Mouse (Mus musculus) testis, adult 2 months (tissue): ENCODE data around the gene Srl. TPM values are rescaled to one million over a fixed set of nuclear protein-coding genes. Genes with fewer than 3 reads are reported as not detected.

ENCODE experiments used
- H3K27ac ChIP-seq: fragments of 200-500 bp; 2 replicates; pipeline ENCODE4 v1.5.1; 2012; ENCODE audit warnings: low read depth, low read length; ENCODE audit not compliant: control insufficient read depth, insufficient read depth
- H3K27me3 ChIP-seq: fragments of 200-500 bp; 2 replicates; pipeline ENCODE4 v1.6.1; 2012; ENCODE audit warnings: mild to moderate bottlenecking, low read length, moderate library complexity; ENCODE audit not compliant: control insufficient read depth, insufficient read depth
- H3K36me3 ChIP-seq: fragments of 200-500 bp; 2 replicates; pipeline ENCODE4 v1.6.1; 2012; ENCODE audit warnings: mild to moderate bottlenecking, low read length; ENCODE audit not compliant: control insufficient read depth, insufficient read depth
- H3K4me1 ChIP-seq: fragments of 200-500 bp; 2 replicates; pipeline ENCODE4 v1.6.1; 2012; ENCODE audit warnings: low read length; ENCODE audit not compliant: control insufficient read depth, insufficient read depth
- H3K4me3 ChIP-seq: fragments of 200-500 bp; 2 replicates; pipeline ENCODE4 v1.5.1; 2012; ENCODE audit warnings: low read depth, mild to moderate bottlenecking, low read length, moderate library complexity, mixed read lengths; ENCODE audit not compliant: control insufficient read depth
- CTCF ChIP-seq: fragments of 200-500 bp; IDR thresholded peaks from 2 replicates; pipeline ENCODE4 v1.5.1; 2012; ENCODE audit warnings: low read depth, mild to moderate bottlenecking, inconsistent platforms, low read length, moderate library complexity; ENCODE audit not compliant: control insufficient read depth, insufficient read depth, insufficient replicate concordance
- POLR2A ChIP-seq: fragments of 200-500 bp; IDR thresholded peaks from 2 replicates; pipeline ENCODE4 v1.6.1; 2012; ENCODE audit warnings: low read depth, mild to moderate bottlenecking, inconsistent platforms, low read length, moderate library complexity; ENCODE audit not compliant: control insufficient read depth
- polyA plus RNA-seq: library from polyadenylated mRNA; depleted of rRNA; stranded (reverse); fragments of >200 nt; gene quantifications from 2 replicates; pipeline ENCODE4 v1.2.3, GENCODE M21; 2012

The Srl gene
- polyA plus RNA-seq, 1 experiment: 6.1 TPM

GRCm38 (mm10) chr16:4497762-4498607 is 43.6 kb downstream of the Srl start:
- Histone ChIP-seq H3K36me3 (no peaks in the 10 kb centered on the region), H3K4me1 (peaks cover 6% of the 10 kb centered on the region; the same call in 1 of the 2 replicates), H3K27ac (no peak overlapping the region), H3K4me3 (no peak overlapping the region), H3K27me3 (no peaks in the 10 kb centered on the region)
- TF ChIP-seq CTCF: no peak
- TF ChIP-seq POLR2A: no peak

GRCm38 (mm10) chr16:4496470-4496869 is 45.1 kb downstream of the Srl start:
- Histone ChIP-seq H3K27ac (no peak overlapping the region), H3K4me1 (peaks cover 6% of the 10 kb centered on the region; the same call in 1 of the 2 replicates), H3K27me3 (no peaks in the 10 kb centered on the region), H3K36me3 (no peaks in the 10 kb centered on the region), H3K4me3 (no peak overlapping the region)
- no peak for TF ChIP-seq POLR2A
- no peak for TF ChIP-seq CTCF

GRCm38 (mm10) chr16:4495861-4496260 is 45.8 kb downstream of the Srl start:
- Histone ChIP-seq H3K4me3 (no peak overlapping the region), H3K4me1 (peaks cover 4% of the 10 kb centered on the region; the same call in 1 of the 2 replicates), H3K27me3 (no peaks in the 10 kb centered on the region), H3K36me3 (no peaks in the 10 kb centered on the region), H3K27ac (no peak overlapping the region)
- TF ChIP-seq POLR2A (no peak), CTCF (no peak)

- Histone ChIP-seq H3K27me3 (no peaks in the 10 kb centered on the region), H3K4me3 (no peak overlapping the region), H3K36me3 (no peaks in the 10 kb centered on the region), H3K4me1 (peaks cover 4% of the 10 kb centered on the region; the same call in 1 of the 2 replicates), H3K27ac (no peak overlapping the region)
- TF ChIP-seq CTCF (no peak), POLR2A (no peak)
Observed at GRCm38 (mm10) chr16:4492777-4493563, 48.6 kb downstream of the Srl start.

GRCm38 (mm10) chr16:4489114-4489624 is 52.4 kb downstream of the Srl start:
- H3K27me3 ChIP-seq: no peaks in the 10 kb centered on the region
- TF ChIP-seq CTCF (peak; percentile 65; the same call in 1 of the 2 replicates), POLR2A (no peak)
- no peak overlapping the region for H3K4me3 ChIP-seq
- H3K27ac ChIP-seq: no peak overlapping the region
- no peaks in the 10 kb centered on the region for H3K4me1 ChIP-seq
- H3K36me3 ChIP-seq: no peaks in the 10 kb centered on the region

- Histone ChIP-seq H3K4me1 (no peaks in the 10 kb centered on the region; the same call in 1 of the 2 replicates), H3K27ac (no peak overlapping the region), H3K36me3 (no peaks in the 10 kb centered on the region), H3K4me3 (no peak overlapping the region), H3K27me3 (no peaks in the 10 kb centered on the region)
- TF ChIP-seq POLR2A (no peak), CTCF (no peak)
Observed at GRCm38 (mm10) chr16:4480616-4481265, 60.9 kb downstream of the Srl start.
